Mouse (Mus musculus): ENCODE data around the gene Podnl1. TPM values are rescaled to one million over a fixed set of nuclear protein-coding genes. Genes with fewer than 3 reads are reported as not detected.

The Podnl1 gene
- polyA plus RNA-seq (2014; fragmentation: Illumina TruSeq; extraction: RNeasy Lipid Tissue Mini Kit (QIAGEN cat#74804); ENCODE audit: low read depth, low replicate concordance), result 0.13 TPM

GRCm38 (mm10) chr8:84125656-84126055 lies at the start of gene Podnl1:
TSS of gene Podnl1 (plus strand) at chr8:84125989.

GRCm38 (mm10) chr8:84104697-84105609 lies 20.8 kb upstream of the Podnl1 start, which contains the start of gene Dcaf15:
TSS of gene Dcaf15 (minus strand) at chr8:84104768.

GRCm38 (mm10) chr8:84147769-84148530 lies 22.2 kb downstream of the Podnl1 start, which contains the start of the genes Cc2d1a and 4930432K21Rik:
TSS of gene Cc2d1a (minus strand) at chr8:84147936.
TSS of gene 4930432K21Rik (plus strand) at chr8:84148025.

Other genes with a start within 250 kb of the Podnl1 start
- gene Adgrl1, start 225.9 kb upstream of the Podnl1 start, polyA plus RNA-seq (2014; fragmentation: Illumina TruSeq; extraction: RNeasy Lipid Tissue Mini Kit (QIAGEN cat#74804); ENCODE audit: low read depth, low replicate concordance), result 0.42 TPM
- 1.1 TPM for gene Gm10644, start 170.8 kb upstream of the Podnl1 start, polyA plus RNA-seq (2014; fragmentation: Illumina TruSeq; extraction: RNeasy Lipid Tissue Mini Kit (QIAGEN cat#74804); ENCODE audit: low read depth, low replicate concordance)
- gene Asf1b, start 170.5 kb upstream of the Podnl1 start, polyA plus RNA-seq (2014; fragmentation: Illumina TruSeq; extraction: RNeasy Lipid Tissue Mini Kit (QIAGEN cat#74804); ENCODE audit: low read depth, low replicate concordance), result not detected
- 19.2 TPM for gene Prkaca, start 153.0 kb upstream of the Podnl1 start, polyA plus RNA-seq (2014; fragmentation: Illumina TruSeq; extraction: RNeasy Lipid Tissue Mini Kit (QIAGEN cat#74804); ENCODE audit: low read depth, low replicate concordance)
- 1.4 TPM for gene Samd1, start 128.3 kb upstream of the Podnl1 start, polyA plus RNA-seq (2014; fragmentation: Illumina TruSeq; extraction: RNeasy Lipid Tissue Mini Kit (QIAGEN cat#74804); ENCODE audit: low read depth, low replicate concordance)
- gene 1700067K01Rik, start 124.5 kb upstream of the Podnl1 start, polyA plus RNA-seq (2014; fragmentation: Illumina TruSeq; extraction: RNeasy Lipid Tissue Mini Kit (QIAGEN cat#74804); ENCODE audit: low read depth, low replicate concordance), result not detected
- not detected for gene 2210011C24Rik, start 113.8 kb upstream of the Podnl1 start, polyA plus RNA-seq (2014; fragmentation: Illumina TruSeq; extraction: RNeasy Lipid Tissue Mini Kit (QIAGEN cat#74804); ENCODE audit: low read depth, low replicate concordance)
- gene Palm3, start 104.5 kb upstream of the Podnl1 start, polyA plus RNA-seq (2014; fragmentation: Illumina TruSeq; extraction: RNeasy Lipid Tissue Mini Kit (QIAGEN cat#74804); ENCODE audit: low read depth, low replicate concordance), result not detected
- gene Il27ra, start 83.4 kb upstream of the Podnl1 start, polyA plus RNA-seq (2014; fragmentation: Illumina TruSeq; extraction: RNeasy Lipid Tissue Mini Kit (QIAGEN cat#74804); ENCODE audit: low read depth, low replicate concordance), result 0.32 TPM
- not detected for gene Rln3, start 81.0 kb upstream of the Podnl1 start, polyA plus RNA-seq (2014; fragmentation: Illumina TruSeq; extraction: RNeasy Lipid Tissue Mini Kit (QIAGEN cat#74804); ENCODE audit: low read depth, low replicate concordance)
- gene Gm10643, start 60.9 kb upstream of the Podnl1 start, polyA plus RNA-seq (2014; fragmentation: Illumina TruSeq; extraction: RNeasy Lipid Tissue Mini Kit (QIAGEN cat#74804); ENCODE audit: low read depth, low replicate concordance), result 0.24 TPM
- 0.56 TPM for gene Rfx1, start 59.2 kb upstream of the Podnl1 start, polyA plus RNA-seq (2014; fragmentation: Illumina TruSeq; extraction: RNeasy Lipid Tissue Mini Kit (QIAGEN cat#74804); ENCODE audit: low read depth, low replicate concordance)
- 0.48 TPM for gene Dcaf15, start 21.2 kb upstream of the Podnl1 start, polyA plus RNA-seq (2014; fragmentation: Illumina TruSeq; extraction: RNeasy Lipid Tissue Mini Kit (QIAGEN cat#74804); ENCODE audit: low read depth, low replicate concordance)
- gene Cc2d1a, start 21.9 kb downstream of the Podnl1 start, polyA plus RNA-seq (2014; fragmentation: Illumina TruSeq; extraction: RNeasy Lipid Tissue Mini Kit (QIAGEN cat#74804); ENCODE audit: low read depth, low replicate concordance), result 0.79 TPM
- not detected for gene 4930432K21Rik, start 22.0 kb downstream of the Podnl1 start, polyA plus RNA-seq (2014; fragmentation: Illumina TruSeq; extraction: RNeasy Lipid Tissue Mini Kit (QIAGEN cat#74804); ENCODE audit: low read depth, low replicate concordance)
- not detected for gene Nanos3, start 59.2 kb downstream of the Podnl1 start, polyA plus RNA-seq (2014; fragmentation: Illumina TruSeq; extraction: RNeasy Lipid Tissue Mini Kit (QIAGEN cat#74804); ENCODE audit: low read depth, low replicate concordance)
- 0.13 TPM for gene Zswim4, start 111.1 kb downstream of the Podnl1 start, polyA plus RNA-seq (2014; fragmentation: Illumina TruSeq; extraction: RNeasy Lipid Tissue Mini Kit (QIAGEN cat#74804); ENCODE audit: low read depth, low replicate concordance)
- gene D8Ertd738e, start 123.7 kb downstream of the Podnl1 start, polyA plus RNA-seq (2014; fragmentation: Illumina TruSeq; extraction: RNeasy Lipid Tissue Mini Kit (QIAGEN cat#74804); ENCODE audit: low read depth, low replicate concordance), result 11.6 TPM
- 2.2 TPM for gene Mri1, start 131.3 kb downstream of the Podnl1 start, polyA plus RNA-seq (2014; fragmentation: Illumina TruSeq; extraction: RNeasy Lipid Tissue Mini Kit (QIAGEN cat#74804); ENCODE audit: low read depth, low replicate concordance)
- 2.9 TPM for gene Ccdc130, start 144.4 kb downstream of the Podnl1 start, polyA plus RNA-seq (2014; fragmentation: Illumina TruSeq; extraction: RNeasy Lipid Tissue Mini Kit (QIAGEN cat#74804); ENCODE audit: low read depth, low replicate concordance)